Mouse (Mus musculus) T-cell, adult 2 months (primary cell): ENCODE measurements around the gene Xlr5c.
"Not testable (repeated sequence)": the region's sequence is repeated elsewhere in the genome, so short reads cannot be mapped to it uniquely, and the experiment has no call there.

Experiments used
- DNase-seq: peaks from one replicate; pipeline ENCODE4 v3.0.0; 2022; ENCODE audit warnings: low spot score

Xlr5c gene

DNA sequence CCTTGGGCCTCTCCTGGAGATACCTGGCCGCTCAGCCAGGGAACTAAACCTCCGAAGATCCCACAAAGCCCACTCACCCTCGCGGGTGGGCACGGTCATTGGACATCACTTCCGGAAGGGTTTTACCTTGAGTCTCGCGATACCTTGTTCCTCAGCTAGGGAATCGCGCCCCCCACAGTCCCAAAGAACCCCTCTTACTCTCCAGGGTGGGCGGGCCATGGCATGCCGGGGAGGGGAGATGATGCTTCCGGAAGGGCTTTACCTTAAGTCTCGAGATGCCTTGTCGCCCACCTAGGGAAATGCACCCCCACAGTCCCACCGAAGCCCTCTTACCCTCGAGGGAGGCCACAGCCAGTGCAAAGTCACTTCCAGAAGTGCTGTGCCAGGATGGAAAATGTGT is at the start of gene Xlr5c, which contains the start of gene Xlr5a:
Xlr5c (minus strand) TSS at position 101 of the 400 bp plus-strand sequence.
Xlr5a (minus strand) TSS at position 101 of the 400 bp plus-strand sequence.
- not testable (repeated sequence) for DNase-seq

DNA sequence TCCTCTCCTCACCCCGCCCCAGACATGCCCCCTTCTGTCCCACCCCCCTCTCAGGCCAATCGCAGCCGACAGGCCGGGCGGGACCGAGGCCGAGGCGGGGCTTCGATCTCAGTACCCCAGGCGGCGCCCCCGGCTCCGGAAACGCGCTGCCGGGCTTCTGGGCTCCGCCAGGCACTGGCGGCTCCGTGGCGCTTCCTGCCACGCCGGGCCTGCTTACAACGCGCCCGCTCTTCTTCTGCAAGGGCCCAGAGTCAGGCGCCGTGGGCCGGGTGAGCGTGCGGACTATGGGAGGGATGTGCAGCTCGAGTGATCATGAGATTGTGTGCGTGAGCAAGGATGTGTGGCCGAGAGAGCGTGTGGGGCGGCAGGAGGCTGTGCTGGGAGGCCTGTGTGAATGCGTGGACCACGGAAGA is 49.7 kb upstream of the Xlr5c start, which contains the start of gene Zfp275:
Zfp275 (plus strand) TSS at position 139 of the 413 bp plus-strand sequence.
- peak; percentile 82 for DNase-seq

DNA sequence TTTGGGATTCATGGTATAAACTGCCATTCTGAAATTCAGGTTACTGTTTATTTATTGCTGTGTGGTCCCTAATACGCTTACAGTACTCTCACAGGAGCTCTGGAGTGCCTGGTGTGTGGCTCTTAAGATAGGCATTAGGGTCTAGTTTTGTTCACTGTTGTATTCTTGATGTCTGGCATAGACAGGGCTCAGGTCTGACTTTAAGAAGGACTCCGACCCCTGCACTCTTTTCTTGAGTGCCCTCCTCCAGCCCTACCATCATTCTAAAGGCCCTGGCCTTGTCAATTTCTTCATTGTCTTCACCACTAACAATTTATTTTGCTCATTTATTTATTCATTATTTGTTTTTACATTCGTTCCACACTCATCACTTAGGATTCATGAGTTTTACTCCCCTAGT is 49.3 kb upstream of the Xlr5c start:
- DNase-seq, result no peak

DNA sequence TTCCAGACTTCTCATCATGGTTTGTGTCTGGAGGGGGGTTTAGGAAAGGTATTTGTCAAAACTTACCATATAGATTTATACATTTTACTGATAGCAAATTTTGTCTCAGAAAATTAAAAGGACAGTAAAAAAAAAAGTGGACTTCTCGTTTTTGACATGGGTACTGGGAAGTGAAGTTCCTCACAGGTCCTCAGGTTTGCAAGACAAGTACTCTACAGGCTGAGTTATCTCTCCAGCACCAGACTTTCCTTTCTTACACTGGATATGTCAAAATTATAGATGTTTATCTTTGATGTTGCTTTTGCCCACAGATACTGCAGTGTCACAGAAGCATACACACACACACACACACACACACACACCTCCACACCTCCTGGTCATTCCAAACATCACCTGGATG is 48.7 kb upstream of the Xlr5c start:
- DNase-seq, result no peak

DNA sequence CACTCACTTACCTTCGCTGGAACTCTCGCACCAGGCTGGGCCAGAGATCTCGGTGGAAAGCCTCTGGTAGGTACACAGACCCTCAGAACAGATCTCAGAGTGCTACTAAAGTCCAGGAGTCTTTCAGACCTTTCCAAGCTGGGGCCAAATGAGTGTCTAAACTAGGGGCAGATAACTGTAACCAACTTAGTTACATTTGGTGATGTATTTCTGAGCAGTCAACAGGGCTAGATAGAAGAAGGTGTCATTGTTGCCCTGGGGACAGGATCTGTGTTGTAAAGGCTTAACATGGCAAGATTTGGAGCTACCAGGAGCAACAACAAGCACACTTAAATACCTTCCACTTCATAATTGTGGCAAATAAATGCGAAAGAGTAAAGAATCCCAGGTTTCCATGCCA is 44.0 kb upstream of the Xlr5c start, which contains the start of gene Gm45015:
Gm45015 (minus strand) TSS at position 101 of the 400 bp plus-strand sequence.
- no peak for DNase-seq

DNA sequence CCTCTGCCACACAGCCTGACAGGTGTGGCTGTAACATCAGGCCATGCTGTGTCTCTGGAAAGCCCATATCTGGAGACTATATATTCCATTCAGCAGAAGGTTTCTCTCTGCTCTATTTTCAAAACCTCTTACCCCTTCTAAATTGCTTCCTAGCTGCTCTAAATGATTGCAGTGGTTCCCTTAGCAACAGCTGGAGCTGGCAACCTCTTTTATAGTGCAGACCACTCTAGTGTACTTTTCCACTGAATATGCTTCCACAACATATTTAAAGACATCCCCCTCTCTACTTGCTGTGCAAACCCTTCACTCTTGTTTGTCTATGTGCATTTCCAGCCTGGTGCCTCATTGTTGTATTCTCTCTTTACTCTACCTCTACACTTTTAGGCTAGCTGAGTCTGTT is 40.8 kb upstream of the Xlr5c start:
- DNase-seq, result no peak

- no peak for DNase-seq
These were observed 34.4 kb upstream of the Xlr5c start for GRCm38 (mm10) chrX:73327215-73327614.

GRCm38 (mm10) chrX:73321029-73321428 is 28.3 kb upstream of the Xlr5c start:
- no peak for DNase-seq

- peak; percentile 5 for DNase-seq
These were observed 19.7 kb upstream of the Xlr5c start for GRCm38 (mm10) chrX:73312522-73312921.

- not testable (repeated sequence) for DNase-seq
These were observed 3.0 kb upstream of the Xlr5c start for GRCm38 (mm10) chrX:73295745-73296144.

DNA sequence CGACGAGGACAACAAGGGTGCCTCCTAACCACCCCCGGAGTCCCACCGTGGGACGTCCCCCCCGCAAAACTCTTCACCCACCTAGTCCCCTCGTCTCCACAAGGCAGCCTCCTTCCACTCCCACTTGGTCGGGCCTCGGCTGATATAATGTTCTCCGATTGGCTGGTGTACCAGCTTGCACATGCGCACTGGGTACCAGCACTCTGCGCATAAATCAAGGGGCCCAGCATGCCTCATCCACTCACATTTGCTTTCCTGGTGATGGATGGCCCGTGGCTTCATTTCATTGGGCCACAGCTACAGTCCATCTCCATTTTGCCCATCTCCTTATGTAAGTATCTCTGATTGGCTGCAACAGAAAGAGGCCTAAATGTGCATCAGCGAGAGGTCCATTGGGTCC is 27.5 kb downstream of the Xlr5c start, which contains the start of gene Xlr3c:
Xlr3c (minus strand) TSS at position 121 of the 400 bp plus-strand sequence.
- DNase-seq, result not testable (repeated sequence)

GRCm38 (mm10) chrX:73262428-73262827 is 30.3 kb downstream of the Xlr5c start:
- not testable (repeated sequence) for DNase-seq

- DNase-seq, result peak; percentile 59
These were observed 49.9 kb downstream of the Xlr5c start, which contains the start of gene Xlr4c for GRCm38 (mm10) chrX:73242821-73243325. Gene Xlr4c, minus strand, starts transcription at chrX:73243130.
